Mouse (Mus musculus): Measurements from ENCODE around the gene Slc16a3.

DNA sequence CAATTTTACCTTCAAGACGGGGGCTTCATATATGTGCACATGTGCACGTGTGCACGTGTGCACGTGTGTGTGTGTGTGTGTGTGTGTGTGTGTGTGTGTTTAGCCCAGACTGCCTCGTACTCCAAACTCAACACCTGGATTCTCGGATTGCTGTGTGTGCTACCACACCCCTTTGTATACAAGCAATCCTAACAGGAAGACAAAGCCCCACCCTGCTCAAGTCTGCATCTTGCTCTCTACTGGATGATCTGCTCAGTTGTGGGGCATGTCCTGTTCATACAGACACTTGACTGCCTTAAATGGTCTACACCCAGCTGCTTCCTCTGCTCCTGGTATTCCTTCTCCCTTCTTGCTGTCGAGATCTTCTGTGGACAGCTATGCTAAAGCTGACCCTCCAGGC is 3.0 kb upstream of the Slc16a3 start:
- TF ChIP-seq CTCF (IDR thresholded peaks at IDR 0.05; ENCODE audit: borderline replicate concordance, extremely low read depth, insufficient read depth, insufficient read length) (no peak), POLR2A (IDR thresholded peaks at IDR 0.05; ENCODE audit: borderline replicate concordance, extremely low read depth, insufficient read depth, insufficient read length, poor library complexity, severe bottlenecking) (no peak)
